Mouse (Mus musculus): ENCODE data around the gene Igfbp2.

The Igfbp2 gene

GRCm38 (mm10) chr1:72823751-72824706 is at the start of gene Igfbp2:
TSS of gene Igfbp2 (plus strand) at chr1:72824503.
- in situ Hi-C loops (cut with MboI, MseI), result no loop called here

- in situ Hi-C loops (cut with MboI, MseI), result no loop called here
Observed at GRCm38 (mm10) chr1:72778789-72779188, 45.5 kb upstream of the Igfbp2 start.

GRCm38 (mm10) chr1:72780720-72781119 is 43.6 kb upstream of the Igfbp2 start:
- in situ Hi-C loops (cut with MboI, MseI), result no loop called here

- in situ Hi-C loops (cut with MboI, MseI), result no loop called here
Observed at GRCm38 (mm10) chr1:72783341-72783740, 41.0 kb upstream of the Igfbp2 start.

- in situ Hi-C loops (cut with MboI, MseI), result no loop called here
Observed at GRCm38 (mm10) chr1:72784018-72784417, 40.3 kb upstream of the Igfbp2 start.

- in situ Hi-C loops (cut with MboI, MseI), result no loop called here
Observed at GRCm38 (mm10) chr1:72790670-72791069, 33.6 kb upstream of the Igfbp2 start.

- in situ Hi-C loops (cut with MboI, MseI), result no loop called here
Observed at GRCm38 (mm10) chr1:72791743-72792142, 32.6 kb upstream of the Igfbp2 start.

- in situ Hi-C loops (cut with MboI, MseI), result no loop called here
Observed at GRCm38 (mm10) chr1:72792262-72792661, 32.0 kb upstream of the Igfbp2 start.

GRCm38 (mm10) chr1:72793230-72793629 is 31.1 kb upstream of the Igfbp2 start:
- in situ Hi-C loops (cut with MboI, MseI), result no loop called here

- in situ Hi-C loops (cut with MboI, MseI), result no loop called here
Observed at GRCm38 (mm10) chr1:72796128-72796527, 28.2 kb upstream of the Igfbp2 start.

- in situ Hi-C loops (cut with MboI, MseI), result no loop called here
Observed at GRCm38 (mm10) chr1:72797102-72797665, 27.1 kb upstream of the Igfbp2 start.

GRCm38 (mm10) chr1:72798441-72798840 is 25.9 kb upstream of the Igfbp2 start:
- in situ Hi-C loops (cut with MboI, MseI), result no loop called here

GRCm38 (mm10) chr1:72804031-72804430 is 20.3 kb upstream of the Igfbp2 start:
- in situ Hi-C loops (cut with MboI, MseI), result no loop called here

GRCm38 (mm10) chr1:72805037-72805436 is 19.3 kb upstream of the Igfbp2 start:
- in situ Hi-C loops (cut with MboI, MseI), result no loop called here

GRCm38 (mm10) chr1:72805476-72806043 is 18.7 kb upstream of the Igfbp2 start:
- in situ Hi-C loops (cut with MboI, MseI), result no loop called here

GRCm38 (mm10) chr1:72806044-72806584 is 18.2 kb upstream of the Igfbp2 start:
- in situ Hi-C loops (cut with MboI, MseI), result no loop called here

GRCm38 (mm10) chr1:72809304-72809703 is 15.0 kb upstream of the Igfbp2 start:
- in situ Hi-C loops (cut with MboI, MseI), result no loop called here

- in situ Hi-C loops (cut with MboI, MseI), result no loop called here
Observed at GRCm38 (mm10) chr1:72809951-72810675, 14.2 kb upstream of the Igfbp2 start.

GRCm38 (mm10) chr1:72811061-72811460 is 13.2 kb upstream of the Igfbp2 start:
- in situ Hi-C loops (cut with MboI, MseI), result no loop called here

- in situ Hi-C loops (cut with MboI, MseI), result no loop called here
Observed at GRCm38 (mm10) chr1:72813089-72813638, 11.1 kb upstream of the Igfbp2 start.

GRCm38 (mm10) chr1:72813639-72814403 is 10.5 kb upstream of the Igfbp2 start:
- in situ Hi-C loops (cut with MboI, MseI), result no loop called here

Measured in T-helper 2 cell (primary cell).